Mouse (Mus musculus): ENCODE results near the gene Hist1h3g. TPM values are rescaled to one million over a fixed set of nuclear protein-coding genes. Genes with fewer than 3 reads are reported as not detected.
A peak's percentile ranks its signal among the peaks of the same experiment; 100 is the strongest.

The Hist1h3g gene
- 1 to 10 TPM; 3.4 to 5.0 (median 3.8) TPM for total RNA-seq (2022)

GRCm38 (mm10) chr13:23535137-23536075, at the start of gene Hist1h3g:
TSS of gene Hist1h3g (plus strand) at chr13:23535422.
- DNase-seq (ENCODE audit: low spot score) = peak; percentile 87

GRCm38 (mm10) chr13:23488400-23489322, 46.6 kb upstream of the Hist1h3g start, which contains the start of gene Btn2a2:
TSS of gene Btn2a2 (minus strand) at chr13:23488857.
- DNase-seq (ENCODE audit: low spot score) = peak; percentile 48

DNA sequence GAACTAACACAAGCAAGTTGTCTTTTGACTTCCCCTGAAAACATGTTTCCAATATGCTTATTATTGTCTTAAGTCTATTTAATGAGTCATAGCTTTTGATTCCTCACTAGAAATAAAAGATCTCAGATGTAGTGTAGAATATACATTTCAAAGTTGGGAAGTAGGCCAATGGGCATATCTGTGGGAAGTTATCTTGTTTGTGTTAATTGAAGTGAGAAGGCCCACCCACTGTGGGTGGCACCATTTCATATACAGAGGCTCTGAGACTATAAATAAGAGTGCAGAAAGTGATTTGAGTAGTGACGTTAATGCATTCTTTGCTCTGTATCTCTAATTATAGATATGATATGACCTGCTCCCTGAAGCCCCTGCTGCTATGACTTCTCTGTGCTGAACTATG, 44.4 kb upstream of the Hist1h3g start:
- DNase-seq (ENCODE audit: low spot score) = no peak

GRCm38 (mm10) chr13:23491263-23491662, 44.0 kb upstream of the Hist1h3g start:
- no peak for DNase-seq (ENCODE audit: low spot score)

DNA sequence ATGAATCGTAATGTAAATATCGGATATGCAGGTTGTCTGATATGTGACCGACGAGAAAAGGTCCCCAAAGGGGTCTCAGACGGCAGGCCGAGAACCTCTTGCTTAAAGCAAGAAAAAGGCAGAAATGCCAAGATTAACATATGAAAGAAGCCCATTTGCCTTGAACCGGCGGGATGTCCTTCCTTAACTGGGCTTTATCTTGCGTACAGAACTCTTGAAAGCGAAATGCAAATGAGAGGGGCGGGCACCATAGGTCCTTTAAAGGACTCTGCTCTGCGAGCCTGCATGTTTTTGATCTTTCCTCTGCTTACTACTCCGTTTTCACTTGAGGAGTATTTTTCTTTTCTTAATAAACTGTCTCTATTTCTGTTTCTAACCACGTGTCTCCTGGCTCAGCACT, 43.2 kb upstream of the Hist1h3g start:
- DNase-seq (ENCODE audit: low spot score) = no peak

DNA sequence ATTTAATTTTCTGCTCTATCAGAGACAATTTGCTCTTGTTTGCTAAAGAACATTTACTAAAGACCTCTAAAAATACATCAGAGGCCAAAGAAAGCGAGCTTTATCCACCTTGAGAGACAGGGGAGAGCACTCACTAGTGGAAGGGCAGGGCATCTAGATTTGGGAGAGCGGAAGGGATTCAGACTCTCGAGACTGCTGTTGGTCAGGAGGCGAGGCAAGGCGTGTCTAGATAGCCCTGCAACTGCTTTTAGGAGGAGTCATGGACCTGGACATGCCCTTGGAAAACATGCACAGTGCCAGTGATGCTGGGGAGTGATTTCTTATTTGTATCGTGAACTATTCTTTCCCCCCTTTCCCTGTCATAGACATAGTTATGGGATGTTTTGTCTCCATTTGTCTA, 39.7 kb upstream of the Hist1h3g start:
- DNase-seq (ENCODE audit: low spot score) = no peak

DNA sequence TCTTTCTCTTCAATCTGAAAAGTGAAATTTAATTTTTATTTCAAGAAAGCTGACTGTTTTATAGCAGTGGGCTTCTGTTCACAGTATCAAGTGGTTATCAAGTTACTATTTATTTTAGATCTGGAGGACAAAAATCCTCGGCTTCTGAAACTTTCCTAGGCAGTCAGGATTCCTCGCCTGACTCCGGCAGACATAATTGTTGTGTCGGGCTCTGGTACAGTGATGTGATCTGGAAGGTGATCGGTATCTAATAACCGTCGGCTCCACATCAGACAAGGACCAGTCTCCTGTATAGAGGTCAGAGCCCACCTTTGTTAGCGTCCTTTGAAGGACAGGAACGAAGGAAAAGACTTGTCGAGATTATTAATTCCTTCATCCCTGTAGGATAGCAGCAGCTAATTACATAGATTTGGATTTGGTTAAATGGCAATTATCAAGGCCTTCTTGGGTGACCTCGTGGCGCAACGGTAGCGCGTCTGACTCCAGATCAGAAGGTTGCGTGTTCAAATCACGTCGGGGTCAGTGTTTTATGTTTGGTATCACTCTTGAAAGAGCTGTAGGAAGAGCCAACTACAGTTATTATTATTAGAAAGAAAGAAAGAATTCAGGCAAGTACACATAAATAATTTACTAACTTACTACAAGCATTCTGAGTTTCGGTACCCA, 37.4 kb upstream of the Hist1h3g start:
- DNase-seq (ENCODE audit: low spot score) = peak; percentile 28

DNA sequence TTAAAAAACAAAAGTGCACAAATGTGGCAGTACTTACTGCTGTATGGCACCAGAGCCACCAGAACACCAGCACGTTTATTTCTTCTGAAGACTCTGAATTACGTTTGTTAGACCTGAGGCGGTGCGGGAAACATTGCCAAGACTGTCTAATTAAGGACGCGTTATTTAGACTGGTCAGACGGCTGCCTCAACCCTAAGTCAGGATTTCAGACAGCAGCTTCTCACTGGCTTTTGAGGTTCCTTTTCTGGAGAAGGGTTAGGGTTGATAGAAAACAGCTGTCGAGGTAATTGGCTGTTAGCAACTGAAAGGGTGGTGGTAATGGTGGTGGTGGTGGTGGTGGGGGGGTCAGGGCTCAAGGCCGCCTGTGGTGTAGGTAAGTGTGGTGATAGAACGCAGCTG, 36.6 kb upstream of the Hist1h3g start:
- no peak for DNase-seq (ENCODE audit: low spot score)

- DNase-seq (ENCODE audit: low spot score) = no peak
Observed at GRCm38 (mm10) chr13:23499943-23500342, 35.3 kb upstream of the Hist1h3g start.

GRCm38 (mm10) chr13:23500424-23501200, 34.6 kb upstream of the Hist1h3g start:
- DNase-seq (ENCODE audit: low spot score) = peak; percentile 83

- no peak for DNase-seq (ENCODE audit: low spot score)
Observed at GRCm38 (mm10) chr13:23501511-23501910, 33.7 kb upstream of the Hist1h3g start.

GRCm38 (mm10) chr13:23502031-23502567, 33.1 kb upstream of the Hist1h3g start:
- no peak for DNase-seq (ENCODE audit: low spot score)

- DNase-seq (ENCODE audit: low spot score) = no peak
Observed at GRCm38 (mm10) chr13:23502916-23503315, 32.3 kb upstream of the Hist1h3g start.

GRCm38 (mm10) chr13:23503797-23504196, 31.4 kb upstream of the Hist1h3g start:
- peak; percentile 72 for DNase-seq (ENCODE audit: low spot score)

GRCm38 (mm10) chr13:23505662-23506345, 29.4 kb upstream of the Hist1h3g start:
- no peak for DNase-seq (ENCODE audit: low spot score)

DNA sequence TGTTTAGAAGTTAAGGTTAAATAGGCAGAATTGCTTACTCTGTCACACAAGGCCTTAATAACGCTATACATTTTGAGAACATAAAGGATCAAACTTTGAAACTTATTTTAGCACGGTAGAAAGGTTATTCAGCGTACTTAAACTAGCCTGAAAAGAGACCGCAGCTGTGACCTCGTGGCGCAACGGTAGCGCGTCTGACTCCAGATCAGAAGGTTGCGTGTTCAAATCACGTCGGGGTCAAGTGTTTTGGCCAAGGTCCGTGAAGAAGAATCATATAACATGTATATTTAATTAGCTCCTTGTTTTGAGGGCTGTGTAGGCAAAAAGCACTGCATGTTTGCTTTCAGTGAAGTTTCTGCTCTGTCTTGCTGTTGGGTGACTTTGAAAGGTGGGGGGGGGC, 28.9 kb upstream of the Hist1h3g start:
- no peak for DNase-seq (ENCODE audit: low spot score)

DNA sequence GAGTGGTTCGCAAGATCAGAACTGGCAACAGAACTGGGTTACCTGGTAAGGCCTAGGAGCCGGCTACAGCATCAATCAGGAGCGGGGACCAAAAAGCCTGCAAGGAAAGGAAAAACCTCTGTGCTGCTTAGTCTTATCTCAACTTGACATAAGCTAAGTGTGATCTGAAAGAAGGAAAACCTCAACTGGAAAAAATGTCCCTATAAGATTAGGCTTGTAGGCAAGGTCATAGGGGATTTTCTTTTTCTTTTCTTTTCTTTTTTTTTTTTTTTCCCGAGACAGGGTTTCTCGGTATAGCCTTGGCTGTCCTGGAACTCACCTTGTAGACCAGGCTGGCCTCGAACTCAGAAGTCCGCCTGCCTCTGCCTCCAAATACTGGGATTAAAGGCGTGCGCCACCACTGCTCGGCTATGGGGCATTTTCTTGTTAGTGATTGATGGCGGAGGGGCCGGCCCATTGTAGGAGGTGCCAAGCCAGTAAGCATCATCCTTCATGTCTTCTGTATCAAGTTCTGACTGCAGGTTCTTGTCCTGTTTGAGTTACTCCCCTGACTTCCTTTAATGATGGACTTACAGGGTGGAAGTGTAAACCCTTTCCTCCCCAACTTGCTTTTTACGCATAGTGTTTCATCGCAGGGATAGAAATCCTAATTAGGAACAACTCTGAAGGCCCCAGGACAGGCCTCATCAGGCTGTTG, 28.3 kb upstream of the Hist1h3g start:
- DNase-seq (ENCODE audit: low spot score) = no peak

GRCm38 (mm10) chr13:23510127-23510526, 25.1 kb upstream of the Hist1h3g start:
- DNase-seq (ENCODE audit: low spot score) = no peak

DNA sequence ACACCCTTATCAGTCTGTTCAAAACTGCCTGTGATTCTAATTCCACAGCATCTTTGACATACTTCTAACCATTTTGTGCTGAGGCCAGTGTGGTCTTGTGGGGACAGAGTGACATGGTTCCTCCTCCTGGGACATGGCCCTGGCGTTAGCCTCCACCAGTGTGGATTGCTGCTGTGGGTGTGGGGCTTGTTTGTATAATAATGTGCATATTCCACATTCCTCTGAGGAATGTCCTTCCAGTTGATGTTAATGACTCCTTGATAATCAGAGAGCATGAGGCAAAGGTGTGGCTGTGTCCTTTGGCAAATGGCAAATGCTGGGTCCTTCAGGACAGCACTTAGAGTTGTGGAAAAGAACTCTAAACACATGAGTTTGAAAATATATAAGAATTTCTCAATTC, 21.7 kb upstream of the Hist1h3g start:
- no peak for DNase-seq (ENCODE audit: low spot score)
